Mouse (Mus musculus): ENCODE measurements at regions not wholly inside any gene's neighbourhood (a gene's known extent, or its start where the extent isn't known, plus 50 kb on each side); places are given as distances from the start of the nearest gene placed in this dataset.

GRCm38 (mm10) chr14:97170841-97171240 is 651.9 kb upstream of the Klhl1 start:
- no peak for DNase-seq (ENCODE audit: low read depth)

GRCm38 (mm10) chr14:97165793-97166192 is 646.9 kb upstream of the Klhl1 start:
- no peak for DNase-seq (ENCODE audit: low read depth)

DNA sequence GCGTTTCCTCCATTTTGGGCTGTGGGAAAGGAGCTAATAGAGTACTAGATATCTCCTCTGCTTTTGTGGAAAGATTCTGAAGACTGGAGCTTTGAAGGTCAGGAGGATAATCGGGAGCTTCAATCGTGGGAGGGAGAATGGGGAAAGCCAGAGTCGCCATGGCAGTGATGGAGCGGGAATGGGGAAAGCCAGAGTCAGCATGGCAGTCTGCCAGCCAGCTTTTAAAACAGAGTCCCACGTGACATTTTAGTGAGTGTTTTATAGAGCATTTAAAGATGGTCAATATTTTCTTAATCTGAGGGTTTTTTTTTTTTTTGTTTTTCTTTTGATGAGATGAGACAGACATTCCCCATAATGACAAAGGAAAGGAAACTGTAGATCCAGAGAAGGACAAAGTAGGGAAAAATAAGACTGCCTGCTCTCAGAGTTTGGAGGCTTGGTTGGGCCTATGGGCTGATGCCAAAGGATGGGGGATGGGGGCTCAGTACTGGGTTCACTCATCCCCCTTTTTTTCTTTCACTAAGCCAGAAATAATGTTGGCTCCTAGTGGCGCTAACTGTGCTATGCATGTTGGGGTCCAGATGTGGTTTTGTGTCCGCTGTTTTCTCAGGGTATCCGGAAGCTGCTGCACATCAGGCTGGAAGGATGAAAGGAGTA is 630.2 kb upstream of the Klhl1 start:
- no peak for DNase-seq (ENCODE audit: low read depth)

DNA sequence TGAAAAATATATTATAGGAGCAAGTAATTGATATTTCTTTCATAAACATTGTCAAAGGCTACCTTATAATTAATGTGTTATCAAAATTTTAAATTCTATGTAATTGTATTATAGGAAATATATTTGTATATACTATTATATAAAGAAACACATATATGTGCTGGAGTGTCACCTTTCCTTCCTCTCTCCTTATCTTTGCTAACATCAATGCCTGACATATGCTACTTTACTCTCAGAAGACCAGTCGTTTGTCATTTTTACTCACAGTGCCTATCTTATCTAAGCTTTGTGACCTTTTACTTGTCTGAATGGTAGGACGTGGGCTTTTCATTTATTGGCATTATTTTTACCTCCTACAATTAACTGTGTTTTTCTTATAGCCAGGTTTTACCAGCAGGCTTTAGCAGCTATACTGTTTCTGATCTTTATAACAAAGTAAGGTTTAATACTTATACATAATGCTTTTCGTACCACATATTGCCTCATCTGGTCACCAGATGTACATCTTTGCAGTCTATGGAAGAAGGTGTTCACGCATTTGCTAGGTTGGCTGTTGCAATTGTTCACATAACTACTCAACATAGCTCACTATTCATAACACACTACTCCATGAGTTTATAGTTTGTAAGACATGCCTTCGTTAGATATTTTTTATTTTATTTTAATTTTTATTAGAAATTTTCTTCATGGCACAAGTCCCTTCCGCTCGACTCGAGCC is 597.2 kb upstream of the Klhl1 start:
- DNase-seq (ENCODE audit: low read depth), result no peak

- DNase-seq (ENCODE audit: low read depth), result no peak
Measured at GRCm38 (mm10) chr14:97101090-97101675, 582.3 kb upstream of the Klhl1 start.

DNA sequence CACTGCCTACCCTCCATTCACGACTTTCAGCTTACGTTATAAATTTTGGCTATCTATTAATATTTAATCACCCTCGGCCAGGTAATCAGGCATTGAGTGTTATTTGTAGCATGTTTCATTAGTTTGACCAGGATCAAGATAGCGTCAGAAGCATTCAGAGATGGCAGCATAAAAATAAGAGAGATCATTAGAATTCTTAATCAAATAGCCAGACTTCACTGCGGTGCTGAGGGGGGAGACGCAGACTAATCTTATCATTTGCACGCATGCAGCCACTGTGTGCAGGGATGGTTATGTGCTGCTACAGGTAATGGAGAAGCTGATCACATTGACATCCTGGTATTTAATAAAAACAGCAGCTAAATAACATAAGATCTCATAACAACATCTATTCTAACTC is 574.5 kb upstream of the Klhl1 start:
- no peak for DNase-seq (ENCODE audit: low read depth)

GRCm38 (mm10) chr14:97088863-97089262 is 570.0 kb upstream of the Klhl1 start:
- DNase-seq (ENCODE audit: low read depth), result no peak

DNA sequence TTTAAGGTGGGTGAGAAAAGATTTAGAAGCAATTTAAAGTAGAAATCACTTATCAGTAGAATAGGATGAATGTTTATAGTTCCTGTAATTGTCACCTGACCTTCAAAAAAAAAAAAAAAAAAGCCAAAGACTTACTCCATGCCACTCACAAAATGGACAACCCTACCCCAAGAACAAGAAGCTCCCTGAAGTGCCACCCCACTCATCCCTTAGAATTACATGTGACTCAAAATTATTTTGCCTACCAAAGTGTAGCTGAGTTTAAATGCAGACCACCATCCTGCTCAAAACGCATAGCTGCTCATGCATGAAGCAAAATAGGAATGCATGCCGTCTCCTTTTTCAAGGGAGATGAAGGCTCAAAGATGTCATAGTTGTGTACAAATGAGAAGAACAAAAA is 568.4 kb upstream of the Klhl1 start:
- no peak for DNase-seq (ENCODE audit: low read depth)

DNA sequence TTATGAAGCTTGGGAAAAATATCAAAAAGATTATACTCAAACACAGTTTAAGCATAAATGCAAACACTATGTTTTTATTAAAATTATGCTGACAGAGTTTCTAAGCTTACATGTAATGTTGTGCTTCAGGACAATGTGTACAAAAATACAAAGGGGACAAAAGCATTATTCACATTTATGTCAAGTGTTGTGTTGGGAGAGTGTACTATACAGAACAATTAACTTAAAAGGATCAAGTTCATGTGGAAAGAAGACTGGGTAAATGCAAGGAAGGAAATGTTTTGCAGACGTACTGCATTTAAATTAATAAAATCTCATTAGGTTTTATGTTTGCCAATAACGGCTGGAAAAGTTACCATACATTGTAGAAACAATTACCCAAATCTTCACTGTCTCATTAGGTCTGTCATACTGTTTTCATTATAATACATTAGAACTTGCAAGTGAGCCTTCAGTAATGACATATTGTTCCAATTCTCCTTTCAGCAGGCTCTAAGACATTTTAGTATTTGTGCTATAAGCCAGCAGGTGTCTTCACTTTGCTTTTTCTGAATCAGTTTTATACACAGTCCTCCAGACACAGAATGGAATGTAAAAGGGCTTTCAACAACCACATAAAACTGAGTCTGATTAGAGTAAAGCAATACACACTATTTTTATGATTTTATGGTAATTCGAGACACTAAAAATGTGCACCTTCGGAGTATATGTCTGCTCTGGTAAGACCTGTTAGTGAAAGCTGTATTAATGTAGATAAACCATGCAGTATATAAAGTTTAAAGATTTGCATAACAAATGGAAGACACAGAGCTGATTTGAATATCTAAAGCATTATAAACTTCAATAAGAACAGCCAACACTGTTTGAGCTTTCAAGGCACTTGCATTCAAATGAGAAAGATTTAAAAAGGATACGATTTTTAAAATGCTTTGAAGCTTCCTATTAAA is 567.7 kb upstream of the Klhl1 start:
- DNase-seq (ENCODE audit: low read depth), result no peak

- DNase-seq (ENCODE audit: low read depth), result no peak
Measured at GRCm38 (mm10) chr14:97074808-97075207, 555.9 kb upstream of the Klhl1 start.

DNA sequence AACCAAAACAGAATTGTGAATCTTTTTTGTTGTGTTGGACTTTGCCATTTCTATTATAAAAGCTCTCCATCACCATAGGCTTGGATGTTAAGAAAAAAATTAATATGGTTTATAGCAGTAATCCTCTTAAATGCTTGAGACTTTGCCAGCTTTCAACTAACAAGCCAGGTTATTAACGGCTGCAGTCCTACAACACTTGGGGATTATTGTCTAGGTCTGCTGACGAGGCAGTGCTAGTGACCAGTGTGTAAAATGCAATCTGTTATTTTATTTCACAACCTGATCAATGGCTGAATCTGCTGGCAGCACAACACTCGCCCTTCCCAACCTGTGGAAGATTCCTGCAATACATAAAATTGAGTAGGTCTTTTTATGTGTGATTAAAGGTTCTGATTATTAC is 549.9 kb upstream of the Klhl1 start:
- no peak for DNase-seq (ENCODE audit: low read depth)

DNA sequence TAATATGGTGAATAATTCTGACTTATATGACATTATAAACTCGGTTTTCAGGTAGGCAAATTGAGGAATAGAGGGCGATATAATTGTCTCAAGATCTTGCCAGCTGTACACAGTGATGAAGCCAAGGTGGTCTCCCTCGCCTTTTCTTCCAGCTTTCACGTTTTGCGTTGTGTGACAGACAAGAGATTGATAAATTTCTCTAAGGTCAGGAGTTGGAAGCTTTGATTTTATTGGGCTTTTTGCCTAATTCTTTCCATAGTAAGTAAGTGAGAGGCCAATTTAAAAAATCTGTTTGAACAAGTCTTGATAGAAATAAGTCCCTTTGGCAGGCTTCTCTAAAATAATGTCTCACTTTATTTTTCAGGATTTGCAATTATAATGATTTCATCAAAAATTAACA is 549.4 kb upstream of the Klhl1 start:
- no peak for DNase-seq (ENCODE audit: low read depth)

DNA sequence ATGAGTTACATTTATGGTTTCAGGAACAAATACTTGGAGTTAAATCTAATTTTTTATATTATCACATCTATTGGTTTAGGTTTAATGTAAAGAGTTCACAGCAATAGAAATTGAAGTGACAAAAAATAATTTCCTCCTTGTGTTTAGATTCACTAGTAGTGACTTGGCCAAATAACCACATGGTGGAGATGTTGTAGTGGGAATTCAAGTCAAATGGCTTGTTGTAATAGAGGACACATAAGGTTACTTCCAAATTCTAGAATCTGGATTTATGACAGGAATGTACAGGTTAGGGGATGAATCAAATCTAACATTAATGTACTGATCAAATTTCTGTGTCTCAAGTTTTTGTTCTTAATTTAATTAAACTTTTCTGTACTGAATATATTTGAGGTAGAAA is 526.4 kb upstream of the Klhl1 start:
- DNase-seq (ENCODE audit: low read depth), result no peak

DNA sequence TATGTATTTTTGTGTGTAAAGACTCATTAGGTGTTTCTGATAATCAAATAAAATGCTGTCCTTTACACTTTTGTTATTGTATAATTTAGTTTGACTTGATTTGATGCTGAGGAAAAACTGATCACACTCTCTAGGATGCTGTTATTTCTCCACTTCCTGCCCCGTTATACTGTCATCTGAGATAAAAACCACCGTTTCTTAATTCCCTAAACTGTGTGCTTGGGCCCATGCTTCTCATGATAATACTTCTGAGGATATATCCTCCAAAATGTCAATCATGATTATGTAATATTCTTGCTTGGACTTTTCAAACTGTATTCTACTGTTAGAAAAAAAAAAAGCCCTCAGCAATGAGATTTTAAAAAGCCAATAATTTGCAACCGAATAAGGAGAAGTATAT is 520.9 kb upstream of the Klhl1 start:
- no peak for DNase-seq (ENCODE audit: low read depth)

GRCm38 (mm10) chr14:97028528-97028927 is 509.6 kb upstream of the Klhl1 start:
- no peak for DNase-seq (ENCODE audit: low read depth)

DNA sequence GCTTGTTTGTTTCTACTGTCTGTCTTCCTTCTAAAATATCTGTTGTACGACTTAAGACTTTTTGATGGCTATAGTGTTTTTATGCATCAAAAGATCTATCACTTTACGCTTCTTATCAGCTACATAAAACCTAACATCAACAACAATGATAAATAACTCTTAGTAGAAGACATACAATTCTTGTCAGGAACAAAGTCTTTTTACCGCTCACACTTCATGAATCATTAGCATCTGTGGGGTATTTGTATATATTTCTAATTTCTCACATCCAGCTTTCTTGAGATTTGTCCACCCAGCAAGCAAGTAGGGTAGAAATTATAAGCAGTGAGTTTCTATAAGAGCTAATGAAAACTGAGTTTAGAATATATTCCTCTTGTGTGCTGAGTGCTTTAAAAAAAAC is 487.4 kb upstream of the Klhl1 start:
- no peak for DNase-seq (ENCODE audit: low read depth)

- DNase-seq (ENCODE audit: low read depth), result no peak
Measured at GRCm38 (mm10) chr14:96995081-96995480, 476.2 kb upstream of the Klhl1 start.

DNA sequence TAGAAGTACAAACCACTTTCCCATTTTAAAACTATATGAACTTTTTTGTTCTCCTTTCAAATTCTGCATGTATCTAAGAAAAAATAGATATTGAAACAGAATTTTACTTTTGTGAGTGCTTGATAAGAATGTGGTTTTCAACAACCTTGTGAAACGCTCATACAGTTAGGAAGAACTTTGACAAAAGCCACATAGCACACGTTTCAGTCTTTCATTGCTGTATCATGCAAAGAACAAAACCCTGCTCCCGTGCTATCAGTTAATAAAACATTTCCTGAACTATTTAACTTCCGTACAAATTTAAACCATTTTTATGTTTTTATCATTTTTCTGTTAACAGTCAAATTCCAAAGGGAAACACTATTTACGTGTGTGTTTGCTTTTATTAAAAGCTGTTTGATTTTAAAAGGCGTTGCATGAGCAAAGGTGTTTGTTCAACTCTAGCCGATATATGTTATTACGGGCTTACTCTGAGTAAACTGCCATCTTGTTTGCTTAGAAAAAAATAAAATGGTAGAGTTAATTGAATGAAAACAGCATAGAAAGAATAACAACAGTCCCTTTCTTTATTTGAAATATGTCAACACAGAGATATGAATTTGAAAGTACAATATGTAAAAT is 471.8 kb upstream of the Klhl1 start:
- DNase-seq (ENCODE audit: low read depth), result no peak

GRCm38 (mm10) chr14:96963074-96963447 is 444.2 kb upstream of the Klhl1 start:
- no peak for DNase-seq (ENCODE audit: low read depth)

- DNase-seq (ENCODE audit: low read depth), result peak; percentile 27
Measured at GRCm38 (mm10) chr14:96962426-96963073, 443.6 kb upstream of the Klhl1 start.

- DNase-seq (ENCODE audit: low read depth), result no peak
Measured at GRCm38 (mm10) chr14:96956115-96956514, 437.2 kb upstream of the Klhl1 start.

- DNase-seq (ENCODE audit: low read depth), result peak; percentile 43
Measured at GRCm38 (mm10) chr14:96954462-96954861, 435.6 kb upstream of the Klhl1 start.

Data from NIH3T3 (cell line).